Mouse (Mus musculus) liver, adult 2 months (tissue): ENCODE data around the gene Gm10964. TPM values are rescaled to one million over a fixed set of nuclear protein-coding genes. Genes with fewer than 3 reads are reported as not detected.

Experiments
- DNase-seq: peaks from one replicate; pipeline ENCODE4 v3.0.0-alpha.2; 2011; ENCODE audit warnings: low read depth, low spot score; ENCODE audit errors: extremely low read depth
- H3K27ac ChIP-seq: fragments of 200-500 bp; replicated peaks from 2 replicates; pipeline ENCODE4 v1.5.1; 2012; ENCODE audit warnings: low read depth, mild to moderate bottlenecking, control low read depth, inconsistent platforms, low read length; ENCODE audit not compliant: insufficient read depth
- H3K27me3 ChIP-seq: fragments of 200-500 bp; 2 replicates; pipeline ENCODE4 v1.6.1; 2012; ENCODE audit warnings: mild to moderate bottlenecking, moderate library complexity, low read length, inconsistent platforms; ENCODE audit not compliant: control insufficient read depth, insufficient read depth
- H3K36me3 ChIP-seq: fragments of 200-500 bp; 2 replicates; pipeline ENCODE4 v1.6.1; 2012; ENCODE audit warnings: low read length, inconsistent platforms; ENCODE audit not compliant: control insufficient read depth, insufficient read depth
- H3K4me1 ChIP-seq: fragments of 200-500 bp; 2 replicates; pipeline ENCODE4 v1.6.1; 2011; ENCODE audit warnings: low read length; ENCODE audit not compliant: control insufficient read depth, insufficient read depth
- H3K4me3 ChIP-seq: fragments of 200-500 bp; 2 replicates; pipeline ENCODE4 v1.5.1; 2011; ENCODE audit warnings: low read depth, mild to moderate bottlenecking, control low read depth, low read length, moderate library complexity; ENCODE audit not compliant: insufficient read depth
- H3K79me2 ChIP-seq: fragments of 200-500 bp; 2 replicates; pipeline ENCODE4 v1.6.1; 2012; ENCODE audit warnings: inconsistent platforms, mild to moderate bottlenecking, low read length, moderate library complexity; ENCODE audit not compliant: control insufficient read depth, insufficient read depth
- H3K9ac ChIP-seq: fragments of 200-500 bp; 2 replicates; pipeline ENCODE4 v1.6.1; 2012; ENCODE audit warnings: low read depth, mild to moderate bottlenecking, control low read depth, inconsistent platforms, low read length
- CTCF ChIP-seq: fragments of 200-500 bp; IDR thresholded peaks from 2 replicates; pipeline ENCODE4 v1.5.1; 2011; ENCODE audit warnings: low read depth, low read length, control low read depth
- POLR2A ChIP-seq: fragments of 200-500 bp; IDR thresholded peaks from 2 replicates; pipeline ENCODE4 v1.6.1; 2011; ENCODE audit warnings: low read length, control low read depth; ENCODE audit not compliant: insufficient read depth; ENCODE audit errors: extremely low read depth
- WGBS: fragments of 180-500 bp; shearing (Covaris S2); methylation state at CpG from one replicate; pipeline ENCODE4 v1.1.7; 2018; 5-methylcytosine and 5-hydroxymethylcytosine counted together
- polyA plus RNA-seq: library from polyadenylated mRNA; depleted of rRNA; stranded (reverse); fragments of >200 nt; gene quantifications from 2 replicates; pipeline ENCODE4 v1.2.3, GENCODE M21; 2012
- total RNA-seq: library from RNA; depleted of rRNA; stranded (reverse); fragments of >200 nt; gene quantifications from 2 replicates; pipeline ENCODE4 v1.2.3, GENCODE M21; 2014

Gm10964 gene
- total and polyA plus RNA-seq, 2 experiments, result not detected

GRCm38 (mm10) chr3:103732116-103732515, 7.0 kb upstream of the Gm10964 start:
- Histone ChIP-seq H3K4me1 (no peaks in the 10 kb centered on the region), H3K27me3 (no peaks in the 10 kb centered on the region), H3K36me3 (no peaks in the 10 kb centered on the region), H3K4me3 (no peak overlapping the region), H3K9ac (no peak overlapping the region), H3K27ac (no peak overlapping the region), H3K79me2 (no peaks in the 10 kb centered on the region)
- no peak for DNase-seq
- TF ChIP-seq CTCF (no peak), POLR2A (no peak)
- 89% methylated on average over 3 of the region's 3 CpGs for WGBS

DNA sequence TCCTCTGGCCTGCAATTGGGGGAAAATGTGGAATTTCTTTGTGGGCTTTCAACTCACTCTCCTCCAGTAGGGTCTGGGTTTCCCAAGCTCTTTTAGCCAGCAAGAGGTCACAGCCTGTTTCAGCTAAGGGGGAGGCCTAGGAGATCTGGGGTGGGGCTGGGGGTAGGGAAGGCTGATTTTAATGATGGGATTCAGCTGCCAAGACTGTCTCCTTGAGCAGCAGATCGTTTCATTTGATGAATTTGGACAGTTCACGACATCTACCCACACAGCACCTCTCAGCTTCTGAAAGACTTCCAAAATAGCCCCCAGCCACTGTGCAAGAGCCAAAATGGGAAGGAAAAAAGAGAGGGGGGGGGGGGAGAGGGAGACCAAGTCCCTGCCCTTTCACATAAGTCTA, 6.0 kb upstream of the Gm10964 start:
- H3K4me3 ChIP-seq, result no peak overlapping the region
- no peak for TF ChIP-seq CTCF
- TF ChIP-seq POLR2A, result no peak
- 77% methylated on average over 2 of the region's 2 CpGs for WGBS
- H3K36me3 ChIP-seq, result no peaks in the 10 kb centered on the region
- H3K27me3 ChIP-seq, result no peaks in the 10 kb centered on the region
- no peak overlapping the region for H3K27ac ChIP-seq
- H3K9ac ChIP-seq, result no peak overlapping the region
- no peaks in the 10 kb centered on the region for H3K4me1 ChIP-seq
- no peak for DNase-seq
- no peaks in the 10 kb centered on the region for H3K79me2 ChIP-seq

GRCm38 (mm10) chr3:103733799-103734695, 5.1 kb upstream of the Gm10964 start:
- Histone ChIP-seq H3K9ac (no peak overlapping the region), H3K4me1 (no peaks in the 10 kb centered on the region), H3K79me2 (no peaks in the 10 kb centered on the region), H3K27me3 (no peaks in the 10 kb centered on the region), H3K36me3 (no peaks in the 10 kb centered on the region), H3K4me3 (no peak overlapping the region), H3K27ac (no peak overlapping the region)
- no peak for TF ChIP-seq POLR2A
- TF ChIP-seq CTCF, result no peak
- DNase-seq, result no peak
- 71% methylated on average over 19 of the region's 19 CpGs for WGBS

- H3K27ac ChIP-seq, result no peak overlapping the region
- H3K4me3 ChIP-seq, result no peak overlapping the region
- no peaks in the 10 kb centered on the region for H3K79me2 ChIP-seq
- no peaks in the 10 kb centered on the region for H3K4me1 ChIP-seq
- 15% methylated on average over 11 of the region's 11 CpGs for WGBS
- no peak for DNase-seq
- TF ChIP-seq CTCF (no peak), POLR2A (no peak)
- H3K36me3 ChIP-seq, result no peaks in the 10 kb centered on the region
- no peak overlapping the region for H3K9ac ChIP-seq
- H3K27me3 ChIP-seq, result no peaks in the 10 kb centered on the region
These were observed 4.3 kb upstream of the Gm10964 start for GRCm38 (mm10) chr3:103734696-103735519.

DNA sequence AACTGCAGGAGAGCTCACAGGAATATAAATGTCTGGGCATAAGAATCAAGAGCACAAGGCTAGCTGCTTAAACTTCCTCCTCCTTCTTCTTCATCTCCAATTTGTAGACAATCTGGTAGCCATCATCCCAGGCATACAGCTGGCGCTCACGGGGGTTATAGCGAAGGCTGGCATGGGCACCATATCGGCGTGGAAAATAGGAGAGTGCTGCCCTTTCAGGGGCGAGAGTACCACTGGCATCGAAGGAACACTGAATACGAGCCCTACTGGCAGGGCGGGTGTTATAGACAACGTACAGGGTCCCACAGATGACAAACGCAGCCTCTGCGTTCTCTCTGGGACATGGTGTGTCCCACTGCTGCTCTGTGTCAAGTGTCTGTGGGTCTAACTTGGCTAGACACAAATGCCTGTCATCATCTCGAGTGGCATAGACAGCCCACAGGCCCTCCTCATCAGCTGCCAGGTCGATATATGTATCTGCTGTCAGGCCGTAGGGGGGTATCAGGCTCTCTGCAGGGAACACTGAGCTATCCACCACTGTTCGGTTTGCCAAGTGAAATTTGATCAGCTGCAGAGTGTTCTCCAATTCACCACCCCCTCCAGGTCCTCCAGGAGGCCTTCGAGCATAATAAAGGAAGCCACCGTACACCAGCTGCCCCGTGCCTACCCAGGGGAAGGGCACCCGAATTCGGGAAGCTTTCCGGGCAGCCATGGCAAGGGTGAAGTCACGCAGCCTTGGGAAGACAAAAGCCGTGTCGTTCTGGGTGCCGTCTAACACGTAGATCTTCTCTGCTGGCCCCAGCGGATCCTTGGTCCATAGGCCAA, 3.2 kb upstream of the Gm10964 start:
- Histone ChIP-seq H3K27me3 (no peaks in the 10 kb centered on the region), H3K4me3 (no peak overlapping the region), H3K79me2 (no peaks in the 10 kb centered on the region), H3K27ac (no peak overlapping the region; the same call in 1 of the 2 replicates), H3K36me3 (no peaks in the 10 kb centered on the region), H3K4me1 (no peaks in the 10 kb centered on the region), H3K9ac (no peak overlapping the region)
- TF ChIP-seq CTCF (no peak), POLR2A (no peak)
- WGBS, result 93% methylated on average over 28 of the region's 28 CpGs
- no peak for DNase-seq
